Mouse (Mus musculus): ENCODE measurements at regions not wholly inside any gene's neighbourhood (a gene's known extent, or its start where the extent isn't known, plus 50 kb on each side); places are given as distances from the start of the nearest gene placed in this dataset.

DNA sequence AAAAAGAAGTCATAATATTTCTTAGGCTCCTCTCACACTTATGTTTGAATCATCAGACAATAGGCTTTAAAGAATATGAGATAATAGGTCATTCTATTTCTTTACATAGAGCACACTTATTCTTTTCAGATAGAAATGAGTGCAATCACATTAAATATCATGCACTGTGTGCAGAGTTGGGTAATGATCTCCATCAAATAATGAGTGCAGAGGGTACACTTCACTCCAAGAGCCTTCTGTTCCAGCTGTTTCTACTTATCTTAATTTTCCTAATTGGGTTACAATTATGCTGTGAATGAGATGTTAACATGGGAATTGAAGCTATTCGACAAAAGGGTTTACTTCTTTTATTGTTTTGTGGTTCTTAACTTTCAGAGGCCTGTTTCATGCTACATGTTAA lies 707.5 kb upstream of the Mdga2 start:
- Histone ChIP-seq H3K9me3 (ENCODE audit: control insufficient read depth, low read length) (no peaks in the 10 kb centered on the region), H3K9ac (ENCODE audit: low read depth, low read length) (no peak overlapping the region), H3K36me3 (ENCODE audit: control insufficient read depth, insufficient read depth, low read length) (no peaks in the 10 kb centered on the region), H3K4me2 (ENCODE audit: low read length) (no peak overlapping the region), H3K27ac (ENCODE audit: low read depth, low read length) (no peak overlapping the region), H3K4me1 (ENCODE audit: control insufficient read depth, insufficient read depth, low read depth, low read length) (no peaks in the 10 kb centered on the region), H3K27me3 (replicated peaks; ENCODE audit: control insufficient read depth, insufficient read depth, low read length) (no peaks in the 10 kb centered on the region), H3K4me3 (ENCODE audit: low read length) (no peak overlapping the region)
- 61% methylated on average over 1 of the region's 1 CpGs for WGBS
- no peak for ATAC-seq

DNA sequence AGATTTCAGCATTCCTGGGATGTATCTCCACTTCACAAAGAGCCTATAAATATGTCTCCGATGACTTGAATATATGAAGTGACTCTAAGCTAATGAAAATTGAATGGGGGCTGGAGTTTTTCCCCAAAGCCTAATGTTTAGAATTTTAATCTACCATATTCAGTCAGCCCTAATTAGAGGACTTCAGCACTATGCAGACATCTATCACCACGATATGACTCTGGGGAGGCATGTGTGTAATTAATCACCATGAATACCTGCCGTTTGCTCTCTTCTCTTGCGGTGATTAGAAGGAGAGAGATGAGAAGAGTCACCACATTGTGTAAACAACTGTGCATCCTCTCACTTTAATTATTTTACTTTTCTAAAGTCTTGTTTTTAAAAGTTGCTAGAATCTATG lies 692.3 kb upstream of the Mdga2 start:
- WGBS, result 40% methylated on average over 4 of the region's 4 CpGs
- no peak overlapping the region for H3K9ac ChIP-seq (ENCODE audit: low read depth, low read length)
- ATAC-seq, result peak; percentile 86

DNA sequence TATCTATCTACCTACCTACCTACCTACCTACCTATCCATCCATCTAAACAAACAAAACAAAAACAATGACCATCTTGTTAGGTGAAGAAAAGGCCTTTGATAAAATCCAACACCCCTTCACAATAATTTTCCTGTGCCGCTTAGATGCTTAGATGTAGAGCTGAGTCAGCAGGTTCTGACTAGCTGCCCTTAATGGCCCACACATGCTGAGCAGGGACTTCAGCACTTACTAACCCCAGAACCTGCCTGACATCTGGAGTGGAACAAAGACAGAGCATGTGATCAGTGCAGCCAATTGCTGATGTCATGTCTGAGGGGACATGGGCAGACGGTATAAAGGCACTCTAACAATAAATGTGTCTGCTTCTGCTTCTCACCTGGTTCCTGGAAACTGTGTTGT lies 664.9 kb upstream of the Mdga2 start:
- no peaks in the 10 kb centered on the region for H3K9me3 ChIP-seq (ENCODE audit: control insufficient read depth, low read length)
- H3K9ac ChIP-seq (ENCODE audit: low read depth, low read length), result no peak overlapping the region
- no peak for ATAC-seq
- no peak overlapping the region for H3K4me3 ChIP-seq (ENCODE audit: low read length)
- no peaks in the 10 kb centered on the region for H3K27me3 ChIP-seq (replicated peaks; ENCODE audit: control insufficient read depth, insufficient read depth, low read length)
- no peak overlapping the region for H3K4me2 ChIP-seq (ENCODE audit: low read length)
- no peak overlapping the region for H3K27ac ChIP-seq (ENCODE audit: low read depth, low read length)
- no peaks in the 10 kb centered on the region for H3K36me3 ChIP-seq (ENCODE audit: control insufficient read depth, insufficient read depth, low read length)
- no peaks in the 10 kb centered on the region for H3K4me1 ChIP-seq (ENCODE audit: control insufficient read depth, insufficient read depth, low read depth, low read length)
- 79% methylated on average over 2 of the region's 2 CpGs for WGBS

More for the DNA sequence above, 692.3 kb upstream of the Mdga2 start:
- Histone ChIP-seq H3K4me1 (ENCODE audit: control insufficient read depth, insufficient read depth, low read depth, low read length) (no peaks in the 10 kb centered on the region), H3K4me3 (ENCODE audit: low read length) (no peak overlapping the region), H3K36me3 (ENCODE audit: control insufficient read depth, insufficient read depth, low read length) (no peaks in the 10 kb centered on the region), H3K9me3 (ENCODE audit: control insufficient read depth, low read length) (no peaks in the 10 kb centered on the region), H3K4me2 (ENCODE audit: low read length) (no peak overlapping the region), H3K27ac (ENCODE audit: low read depth, low read length) (no peak overlapping the region), H3K27me3 (replicated peaks; ENCODE audit: control insufficient read depth, insufficient read depth, low read length) (no peaks in the 10 kb centered on the region)

DNA sequence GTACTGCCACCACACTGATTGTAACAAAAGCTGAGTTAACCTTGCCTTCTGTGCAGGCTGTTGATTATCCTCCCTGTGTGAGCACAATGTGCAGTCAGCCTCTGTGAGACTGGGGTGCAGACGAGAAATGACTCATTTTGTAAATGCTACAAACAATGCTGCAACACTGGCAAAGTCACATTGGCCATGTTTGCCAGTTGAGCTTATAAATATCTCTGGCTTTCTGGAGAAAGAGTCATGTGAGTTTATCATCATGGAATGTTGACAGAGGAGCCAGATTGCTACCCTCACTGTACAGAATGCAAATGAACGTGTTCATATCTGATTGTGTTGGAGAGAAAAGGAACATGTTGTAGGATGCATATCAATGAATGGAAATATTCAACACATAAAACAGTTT lies 640.3 kb upstream of the Mdga2 start:
- Histone ChIP-seq H3K27ac (ENCODE audit: low read depth, low read length) (no peak overlapping the region), H3K9me3 (ENCODE audit: control insufficient read depth, low read length) (no peaks in the 10 kb centered on the region), H3K4me3 (ENCODE audit: low read length) (no peak overlapping the region), H3K4me1 (ENCODE audit: control insufficient read depth, insufficient read depth, low read depth, low read length) (no peaks in the 10 kb centered on the region), H3K27me3 (replicated peaks; ENCODE audit: control insufficient read depth, insufficient read depth, low read length) (no peaks in the 10 kb centered on the region), H3K36me3 (ENCODE audit: control insufficient read depth, insufficient read depth, low read length) (no peaks in the 10 kb centered on the region), H3K4me2 (ENCODE audit: low read length) (no peak overlapping the region), H3K9ac (ENCODE audit: low read depth, low read length) (no peak overlapping the region)
- WGBS, result 53% methylated on average over 2 of the region's 2 CpGs
- ATAC-seq, result no peak

DNA sequence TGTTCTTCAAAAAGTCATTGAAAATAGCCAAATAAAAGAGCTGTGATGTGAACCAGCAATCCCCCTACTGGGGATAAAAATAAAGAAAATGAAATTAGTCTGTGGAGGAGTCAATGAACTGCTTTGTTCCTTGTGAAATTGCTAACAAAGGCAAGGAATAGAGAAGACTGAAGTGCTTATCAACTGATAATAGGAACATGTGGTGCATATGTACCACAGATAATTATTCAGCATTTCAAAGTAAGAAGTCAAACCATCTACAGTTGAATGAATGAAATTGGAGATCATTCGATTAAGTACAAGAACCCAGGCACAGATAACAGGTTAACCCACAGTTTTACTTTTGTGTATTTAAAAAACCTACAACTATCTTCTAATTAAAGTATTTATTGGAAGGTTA lies 638.4 kb upstream of the Mdga2 start:
- no peaks in the 10 kb centered on the region for H3K36me3 ChIP-seq (ENCODE audit: control insufficient read depth, insufficient read depth, low read length)
- no peak overlapping the region for H3K4me3 ChIP-seq (ENCODE audit: low read length)
- no peaks in the 10 kb centered on the region for H3K9me3 ChIP-seq (ENCODE audit: control insufficient read depth, low read length)
- H3K9ac ChIP-seq (ENCODE audit: low read depth, low read length), result no peak overlapping the region
- no peak overlapping the region for H3K4me2 ChIP-seq (ENCODE audit: low read length)
- WGBS, result 63% methylated on average over 1 of the region's 1 CpGs
- ATAC-seq, result no peak
- H3K27me3 ChIP-seq (replicated peaks; ENCODE audit: control insufficient read depth, insufficient read depth, low read length), result no peaks in the 10 kb centered on the region
- no peaks in the 10 kb centered on the region for H3K4me1 ChIP-seq (ENCODE audit: control insufficient read depth, insufficient read depth, low read depth, low read length)
- no peak overlapping the region for H3K27ac ChIP-seq (ENCODE audit: low read depth, low read length)

DNA sequence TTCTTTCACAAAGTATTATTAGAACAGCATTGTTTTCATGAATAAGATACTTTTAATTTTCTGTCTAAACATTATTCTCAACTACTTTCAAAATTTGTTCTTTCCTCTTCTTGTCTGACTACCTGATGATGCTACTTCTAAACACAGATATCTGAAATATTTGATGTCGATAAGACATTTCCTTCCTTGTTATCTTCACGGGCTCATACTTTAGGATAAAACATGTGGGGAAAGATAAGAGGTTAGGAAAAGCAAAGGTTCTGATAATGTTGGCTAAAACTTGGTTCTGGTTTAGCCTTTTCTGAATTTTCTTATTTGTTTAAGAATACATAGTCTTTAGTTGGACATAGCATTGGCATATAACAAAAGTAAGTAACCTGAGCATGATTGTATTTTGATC lies 630.3 kb upstream of the Mdga2 start:
- ATAC-seq, result no peak
- H3K27ac ChIP-seq (ENCODE audit: low read depth, low read length), result no peak overlapping the region
- no peak overlapping the region for H3K9ac ChIP-seq (ENCODE audit: low read depth, low read length)
- H3K4me3 ChIP-seq (ENCODE audit: low read length), result no peak overlapping the region
- no peak overlapping the region for H3K4me2 ChIP-seq (ENCODE audit: low read length)
- no peaks in the 10 kb centered on the region for H3K9me3 ChIP-seq (ENCODE audit: control insufficient read depth, low read length)
- H3K27me3 ChIP-seq (replicated peaks; ENCODE audit: control insufficient read depth, insufficient read depth, low read length), result no peaks in the 10 kb centered on the region
- no peaks in the 10 kb centered on the region for H3K4me1 ChIP-seq (ENCODE audit: control insufficient read depth, insufficient read depth, low read depth, low read length)
- no peaks in the 10 kb centered on the region for H3K36me3 ChIP-seq (ENCODE audit: control insufficient read depth, insufficient read depth, low read length)
- WGBS, result 94% methylated on average over 2 of the region's 2 CpGs

DNA sequence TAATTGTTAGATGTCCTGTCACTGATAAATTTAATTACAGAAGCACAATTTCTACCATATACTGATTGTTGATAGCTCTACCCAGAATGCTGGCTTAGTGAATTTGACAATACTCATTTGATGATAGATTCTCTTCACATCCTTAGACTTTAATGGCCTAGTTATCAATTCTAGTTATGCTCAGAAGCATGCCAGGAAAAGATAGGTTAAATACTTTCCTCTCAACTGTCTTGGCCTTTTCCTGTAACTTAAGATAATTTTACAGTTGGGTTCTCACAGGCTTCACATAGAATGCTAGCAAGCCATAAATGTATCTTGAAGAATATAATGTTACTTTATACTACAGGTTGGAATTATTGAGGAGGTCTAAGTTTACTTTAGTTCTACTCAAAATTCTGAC lies 625.2 kb upstream of the Mdga2 start:
- Histone ChIP-seq H3K36me3 (ENCODE audit: control insufficient read depth, insufficient read depth, low read length) (no peaks in the 10 kb centered on the region), H3K4me2 (ENCODE audit: low read length) (no peak overlapping the region), H3K4me3 (ENCODE audit: low read length) (no peak overlapping the region), H3K27me3 (replicated peaks; ENCODE audit: control insufficient read depth, insufficient read depth, low read length) (no peaks in the 10 kb centered on the region), H3K27ac (ENCODE audit: low read depth, low read length) (no peak overlapping the region), H3K4me1 (ENCODE audit: control insufficient read depth, insufficient read depth, low read depth, low read length) (no peaks in the 10 kb centered on the region), H3K9me3 (ENCODE audit: control insufficient read depth, low read length) (no peaks in the 10 kb centered on the region), H3K9ac (ENCODE audit: low read depth, low read length) (no peak overlapping the region)
- no peak for ATAC-seq

DNA sequence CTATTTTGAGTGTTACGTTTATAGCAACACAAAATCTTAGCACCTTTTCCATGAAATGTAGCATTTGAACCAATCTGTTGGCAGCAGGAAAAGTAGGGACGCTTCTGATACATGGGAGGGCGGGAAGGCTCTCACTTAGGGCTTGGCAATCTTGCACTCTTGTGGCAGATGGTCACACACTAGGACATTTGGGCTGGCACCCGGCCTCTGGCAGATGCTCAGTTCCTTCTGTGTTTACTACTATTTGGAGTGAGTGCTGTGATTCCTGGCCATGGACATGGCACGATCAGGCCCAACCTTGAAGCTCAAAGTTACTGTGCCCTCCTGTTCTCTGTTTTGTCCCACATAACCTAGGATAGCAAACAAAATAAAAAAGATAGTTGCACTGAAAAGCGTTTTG lies 581.9 kb upstream of the Mdga2 start:
- peak; percentile 82 for ATAC-seq

DNA sequence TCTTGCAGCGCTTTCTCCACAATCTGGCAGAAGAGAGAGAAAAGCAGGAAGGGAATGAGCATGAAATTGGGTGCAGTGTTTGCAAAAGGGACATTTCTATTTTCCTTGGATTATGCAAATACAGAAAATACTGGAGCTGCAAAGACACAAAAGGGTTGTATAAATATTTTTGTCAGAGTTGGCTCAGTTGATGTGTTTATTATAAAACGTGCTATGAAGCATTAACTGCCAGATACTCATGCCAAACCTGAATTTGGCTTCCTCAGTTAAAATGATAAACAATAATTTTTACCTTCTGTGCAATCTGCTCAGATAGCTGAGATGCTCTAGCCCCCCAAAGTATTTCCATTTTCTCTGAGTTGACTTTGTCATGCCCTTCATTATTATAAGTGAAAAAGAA lies 577.4 kb upstream of the Mdga2 start:
- Histone ChIP-seq H3K9me3 (ENCODE audit: control insufficient read depth, low read length) (no peaks in the 10 kb centered on the region), H3K4me3 (ENCODE audit: low read length) (no peak overlapping the region), H3K27me3 (replicated peaks; ENCODE audit: control insufficient read depth, insufficient read depth, low read length) (no peaks in the 10 kb centered on the region), H3K4me2 (ENCODE audit: low read length) (no peak overlapping the region), H3K36me3 (ENCODE audit: control insufficient read depth, insufficient read depth, low read length) (no peaks in the 10 kb centered on the region), H3K27ac (ENCODE audit: low read depth, low read length) (no peak overlapping the region), H3K9ac (ENCODE audit: low read depth, low read length) (no peak overlapping the region), H3K4me1 (ENCODE audit: control insufficient read depth, insufficient read depth, low read depth, low read length) (no peaks in the 10 kb centered on the region)
- no peak for ATAC-seq
- WGBS, result 61% methylated on average over 2 of the region's 2 CpGs

More for the DNA sequence above, 581.9 kb upstream of the Mdga2 start:
- Histone ChIP-seq H3K36me3 (ENCODE audit: control insufficient read depth, insufficient read depth, low read length) (no peaks in the 10 kb centered on the region), H3K4me2 (ENCODE audit: low read length) (no peak overlapping the region), H3K4me3 (ENCODE audit: low read length) (no peak overlapping the region), H3K27ac (ENCODE audit: low read depth, low read length) (no peak overlapping the region), H3K9ac (ENCODE audit: low read depth, low read length) (no peak overlapping the region), H3K27me3 (replicated peaks; ENCODE audit: control insufficient read depth, insufficient read depth, low read length) (no peaks in the 10 kb centered on the region), H3K4me1 (ENCODE audit: control insufficient read depth, insufficient read depth, low read depth, low read length) (no peaks in the 10 kb centered on the region), H3K9me3 (ENCODE audit: control insufficient read depth, low read length) (no peaks in the 10 kb centered on the region)
- WGBS, result 80% methylated on average over 6 of the region's 6 CpGs

All from hindbrain, embryonic 16.5 days (tissue).